Mouse (Mus musculus) stomach, postnatal 0 days (tissue): ENCODE measurements around the gene 4930568D16Rik.

ENCODE experiments used
- CTCF ChIP-seq: IDR thresholded peaks from 2 replicates; pipeline ENCODE4 v1.5.1; 2016; ENCODE audit warnings: antibody characterized with exemption, low read depth, mild to moderate bottlenecking, moderate library complexity
- EP300 ChIP-seq: optimal IDR thresholded peaks from 2 replicates; pipeline ENCODE3; 2016; ENCODE audit warnings: antibody characterized with exemption

DNA sequence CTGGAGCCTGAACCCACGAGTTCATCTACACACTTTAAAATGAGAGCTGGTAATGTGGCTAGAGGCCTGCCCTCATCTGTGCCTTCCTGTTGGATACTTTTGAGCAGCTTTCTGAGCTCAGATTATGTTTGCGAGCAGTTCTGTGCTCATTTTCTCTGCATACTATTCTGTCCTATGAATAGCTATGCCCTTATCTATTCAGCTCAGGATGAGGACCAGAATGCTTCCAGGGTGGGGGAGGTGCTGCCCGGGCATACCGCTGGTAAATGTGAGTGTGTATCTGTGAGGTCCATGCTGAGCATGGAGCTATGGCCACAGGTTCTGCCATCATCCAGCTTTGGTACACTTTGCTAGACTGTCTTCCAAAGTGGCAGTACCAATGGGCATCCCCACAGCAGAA, 49.9 kb downstream of the 4930568D16Rik start:
- no peak for TF ChIP-seq CTCF
- no peak for TF ChIP-seq EP300
